Mouse (Mus musculus): ENCODE data around the gene Cenpi. TPM values are rescaled to one million over a fixed set of nuclear protein-coding genes. Genes with fewer than 3 reads are reported as not detected.
A peak's percentile ranks its signal among the peaks of the same experiment; 100 is the strongest.
"Not testable (repeated sequence)": the region's sequence is repeated elsewhere in the genome, so short reads cannot be mapped to it uniquely, and the experiment has no call there.

Cenpi gene
- under 1 TPM; 0.11 to 0.25 TPM for total RNA-seq (2021)

- peak; percentile 81 to 82 for DNase-seq (ENCODE audit: low spot score in 2 of 2)
- intact Hi-C loops (cut with DNase I), result no loop called here
Observed at GRCm38 (mm10) chrX:134307534-134308274, at the start of gene Cenpi. Gene Cenpi, plus strand, starts transcription at chrX:134308084.

- no peak for DNase-seq (ENCODE audit: low spot score in 2 of 2)
- intact Hi-C loops (cut with DNase I), result no loop called here
Observed at GRCm38 (mm10) chrX:134261191-134261590, 46.7 kb upstream of the Cenpi start.

- DNase-seq (ENCODE audit: low spot score in 2 of 2), result no peak
- intact Hi-C loops (cut with DNase I), result no loop called here
Observed at GRCm38 (mm10) chrX:134262129-134262528, 45.8 kb upstream of the Cenpi start.

DNA sequence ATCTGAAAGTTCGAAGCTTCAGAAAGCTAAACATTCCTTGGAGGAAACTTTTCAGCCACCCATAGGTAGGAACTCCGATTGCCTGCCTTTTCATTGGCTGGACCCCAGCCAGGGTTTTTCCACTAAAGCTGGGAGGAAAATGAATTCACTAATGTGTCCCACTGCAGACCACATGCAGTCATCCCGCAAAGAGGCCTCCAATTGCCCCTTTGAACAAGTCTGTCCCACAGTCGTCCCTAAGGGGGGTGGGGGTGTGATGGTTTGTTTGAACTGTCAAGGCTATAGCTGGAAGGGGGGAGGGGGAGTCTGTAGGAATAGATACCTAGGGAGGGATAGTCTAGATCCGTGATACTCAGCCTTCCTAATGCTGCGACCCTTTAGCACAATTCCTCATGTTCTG is 32.2 kb upstream of the Cenpi start:
- intact Hi-C loops (cut with DNase I), result no loop called here
- DNase-seq (ENCODE audit: low spot score in 2 of 2), result no peak

- intact Hi-C loops (cut with DNase I), result no loop called here
- peak; percentile 18 to 23 for DNase-seq (ENCODE audit: low spot score in 2 of 2)
Observed at GRCm38 (mm10) chrX:134276275-134277160, 31.4 kb upstream of the Cenpi start, which contains the start of gene Trmt2b. Gene Trmt2b, minus strand, starts transcription at chrX:134276984.

GRCm38 (mm10) chrX:134280531-134280930 is 27.4 kb upstream of the Cenpi start:
- DNase-seq (ENCODE audit: low spot score in 2 of 2), result no peak
- intact Hi-C loops (cut with DNase I), result no loop called here

GRCm38 (mm10) chrX:134285102-134285501 is 22.8 kb upstream of the Cenpi start:
- DNase-seq (ENCODE audit: low spot score in 2 of 2), result no peak
- intact Hi-C loops (cut with DNase I), result no loop called here

GRCm38 (mm10) chrX:134285791-134286190 is 22.1 kb upstream of the Cenpi start:
- intact Hi-C loops (cut with DNase I), result no loop called here

GRCm38 (mm10) chrX:134287305-134287704 is 20.6 kb upstream of the Cenpi start:
- no peak for DNase-seq (ENCODE audit: low spot score in 2 of 2)
- intact Hi-C loops (cut with DNase I), result no loop called here

More at GRCm38 (mm10) chrX:134285791-134286190, 22.1 kb upstream of the Cenpi start:
- DNase-seq (ENCODE audit: low spot score in 2 of 2), result no peak

- intact Hi-C loops (cut with DNase I), result no loop called here
- peak; percentile 16 to 22 for DNase-seq (ENCODE audit: low spot score in 2 of 2)
Observed at GRCm38 (mm10) chrX:134296301-134296700, 11.6 kb upstream of the Cenpi start.

DNA sequence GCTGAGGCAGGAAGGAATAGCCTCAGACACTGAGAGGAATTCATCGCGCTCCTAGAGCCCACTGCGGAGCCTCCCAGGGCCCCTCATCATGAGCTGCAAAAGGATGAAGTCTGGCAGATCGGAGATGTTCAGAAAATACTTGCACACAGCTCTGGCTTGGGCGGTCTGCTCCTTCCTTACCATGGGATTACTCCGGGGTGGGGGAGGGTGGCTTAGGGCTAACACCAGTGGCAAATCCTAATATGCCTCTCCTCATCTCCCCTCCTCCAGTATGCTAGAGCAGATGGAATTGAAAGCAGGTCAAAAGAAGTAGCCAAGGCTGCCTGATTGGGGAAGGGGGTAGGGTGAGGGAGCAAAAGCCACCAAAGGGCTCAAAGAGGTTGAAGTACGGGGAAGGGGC is 11.1 kb upstream of the Cenpi start:
- intact Hi-C loops (cut with DNase I), result no loop called here
- peak in 1 of 2 experiments; percentile 9 for DNase-seq (ENCODE audit: low spot score in 2 of 2)

- DNase-seq (ENCODE audit: low spot score in 2 of 2), result no peak
- intact Hi-C loops (cut with DNase I), result no loop called here
Observed at GRCm38 (mm10) chrX:134297195-134297594, 10.7 kb upstream of the Cenpi start.

- DNase-seq (ENCODE audit: low spot score in 2 of 2), result no peak
- intact Hi-C loops (cut with DNase I), result no loop called here
Observed at GRCm38 (mm10) chrX:134300219-134300618, 7.7 kb upstream of the Cenpi start.

DNA sequence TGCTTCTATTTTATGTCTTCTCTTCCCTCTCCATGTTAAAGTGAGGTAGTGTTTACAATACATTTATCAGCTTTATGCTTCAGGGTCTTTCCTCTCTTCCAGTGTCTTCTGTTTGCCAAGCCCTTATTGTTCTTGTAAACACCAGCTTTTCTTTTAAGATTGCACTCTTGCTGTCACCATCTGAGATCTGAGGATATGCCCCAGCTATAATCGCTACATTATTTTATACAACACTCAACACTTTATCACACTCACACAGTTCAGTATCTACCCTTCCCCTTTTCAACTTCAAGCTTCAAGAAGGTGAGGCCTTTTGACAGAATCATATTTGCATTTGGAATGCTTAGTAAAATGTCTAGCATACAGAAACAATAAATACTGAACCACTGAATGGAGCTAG is 4.6 kb upstream of the Cenpi start:
- DNase-seq (ENCODE audit: low spot score in 2 of 2), result no peak
- intact Hi-C loops (cut with DNase I), result no loop called here

DNA sequence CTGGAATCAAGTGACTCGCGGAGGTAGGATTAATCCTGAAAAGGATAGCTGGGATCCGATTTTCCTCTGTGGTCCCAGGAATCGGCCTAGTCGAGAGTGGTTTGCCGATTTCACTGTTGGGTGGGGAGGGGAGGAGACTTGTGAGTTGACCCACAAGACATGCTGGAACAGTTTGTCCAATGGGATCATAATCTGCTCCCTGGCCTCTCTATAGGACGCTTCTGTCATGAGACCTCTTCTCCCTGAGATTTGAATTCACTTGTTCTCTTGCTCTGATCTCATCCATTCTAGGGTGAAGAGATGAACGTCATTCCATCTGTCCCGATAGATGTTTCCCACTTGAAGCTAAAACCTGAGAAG is 371 bp downstream of the Cenpi start:
- intact Hi-C loops (cut with DNase I), result no loop called here
- DNase-seq (ENCODE audit: low spot score in 2 of 2), result no peak

DNA sequence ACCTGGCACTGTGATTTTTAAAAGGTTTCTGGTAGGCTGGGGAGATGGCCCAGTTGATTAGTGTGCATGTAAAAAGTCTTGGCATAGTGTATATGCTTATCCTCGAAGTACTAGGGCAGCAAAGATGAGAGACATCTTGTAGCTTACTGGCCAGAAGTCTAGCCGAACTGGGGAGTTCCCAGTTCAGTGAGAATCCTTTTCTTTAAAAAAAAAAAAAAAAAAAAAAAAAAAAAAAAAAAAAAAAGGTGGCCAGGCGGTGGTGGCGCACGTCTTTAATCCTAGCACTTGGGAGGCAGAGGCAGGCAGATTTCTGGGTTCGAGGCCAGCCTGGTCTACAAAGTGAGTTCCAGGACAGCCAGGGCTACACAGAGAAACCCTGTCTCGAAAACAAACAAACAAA is 3.3 kb downstream of the Cenpi start:
- DNase-seq (ENCODE audit: low spot score in 2 of 2); intact Hi-C loops (cut with DNase I): not testable (repeated sequence)

GRCm38 (mm10) chrX:134319153-134319932 is 11.5 kb downstream of the Cenpi start:
- DNase-seq (ENCODE audit: low spot score in 2 of 2), result no peak
- intact Hi-C loops (cut with DNase I), result no loop called here

- no peak for DNase-seq (ENCODE audit: low spot score in 2 of 2)
- intact Hi-C loops (cut with DNase I), result no loop called here
Observed at GRCm38 (mm10) chrX:134333280-134333679, 25.4 kb downstream of the Cenpi start.

DNA sequence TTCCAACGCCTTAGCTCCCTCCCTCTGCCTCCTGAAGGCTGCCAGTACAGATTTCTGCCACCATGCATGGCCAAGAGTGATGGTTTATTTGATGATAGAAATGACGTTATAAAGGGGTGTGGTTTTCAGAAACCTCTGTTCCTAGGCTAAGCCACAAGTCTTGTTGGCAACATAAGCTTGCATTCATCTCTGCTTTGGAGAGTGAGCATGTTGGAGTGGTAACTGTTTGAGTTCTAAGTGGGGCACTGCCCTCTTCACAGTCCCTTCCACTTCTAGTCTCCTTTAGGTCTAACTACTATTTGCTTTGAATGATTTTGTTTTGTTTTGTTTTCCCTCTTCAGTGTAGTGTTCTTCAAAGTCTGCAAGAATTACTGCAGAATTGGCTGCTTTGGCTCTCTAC is 34.9 kb downstream of the Cenpi start:
- intact Hi-C loops (cut with DNase I), result no loop called here
- DNase-seq (ENCODE audit: low spot score in 2 of 2), result no peak

DNA sequence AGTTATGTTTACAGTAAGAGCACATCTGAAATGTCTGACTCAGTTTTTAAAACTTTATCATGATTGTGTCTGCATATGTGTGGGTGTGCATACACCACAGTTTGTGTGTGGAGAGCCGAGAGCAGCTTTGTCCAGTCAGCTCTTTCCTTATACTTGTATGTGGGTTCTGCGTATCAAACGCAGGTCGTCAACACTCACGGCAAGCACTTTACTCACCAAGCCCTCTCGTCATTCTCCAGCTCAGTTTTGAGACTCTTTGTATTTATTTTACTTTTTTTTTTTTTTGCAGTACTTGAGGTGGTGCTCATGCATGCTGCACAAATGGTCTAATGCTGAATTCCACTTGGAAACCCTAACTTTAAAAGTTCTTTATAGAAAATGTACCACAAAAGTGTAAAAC is 42.3 kb downstream of the Cenpi start:
- no peak for DNase-seq (ENCODE audit: low spot score in 2 of 2)
- intact Hi-C loops (cut with DNase I), result no loop called here
